Mouse (Mus musculus): Measurements from ENCODE around the gene Lrrn3.

DNA sequence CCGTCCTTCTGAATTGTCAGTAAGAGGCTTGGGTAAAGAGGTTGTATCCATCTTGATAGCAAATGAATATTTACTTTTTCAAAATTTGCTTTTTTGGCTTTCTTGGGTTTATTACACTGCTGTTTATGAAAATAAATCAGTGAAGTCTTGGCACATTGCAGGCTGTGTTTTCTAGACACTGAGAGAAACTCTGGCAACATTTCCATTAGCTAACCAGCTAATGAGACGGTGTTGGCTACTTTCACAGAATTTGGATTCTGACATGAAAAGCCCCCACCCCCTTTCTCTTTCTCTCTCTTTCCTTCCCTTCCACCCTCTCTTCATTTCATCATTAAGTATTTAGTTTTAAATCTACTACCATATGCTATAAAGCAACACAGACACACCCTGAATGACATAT, 34.1 kb upstream of the Lrrn3 start:
- no peak for TF ChIP-seq CTCF (IDR thresholded peaks at IDR 0.05; ENCODE audit: control insufficient read depth, insufficient read depth, insufficient replicate concordance, low read depth, low read length)
- no peak for TF ChIP-seq POLR2A (IDR thresholded peaks at IDR 0.05; ENCODE audit: control insufficient read depth, low read depth, low read length)
